Mouse (Mus musculus): ENCODE measurements around the gene Wdr4. TPM values are rescaled to one million over a fixed set of nuclear protein-coding genes. Genes with fewer than 3 reads are reported as not detected.

Wdr4 gene
- total RNA-seq, 2 experiments from 2014 or later = 7.0 to 8.1 TPM

- intact Hi-C loops (cut with DNase I) = no loop called here
- no peak for DNase-seq
These were observed 67.0 kb downstream of the Wdr4 start for GRCm38 (mm10) chr17:31452816-31453215.

GRCm38 (mm10) chr17:31451179-31451708 lies 68.5 kb downstream of the Wdr4 start:
- DNase-seq = no peak

DNA sequence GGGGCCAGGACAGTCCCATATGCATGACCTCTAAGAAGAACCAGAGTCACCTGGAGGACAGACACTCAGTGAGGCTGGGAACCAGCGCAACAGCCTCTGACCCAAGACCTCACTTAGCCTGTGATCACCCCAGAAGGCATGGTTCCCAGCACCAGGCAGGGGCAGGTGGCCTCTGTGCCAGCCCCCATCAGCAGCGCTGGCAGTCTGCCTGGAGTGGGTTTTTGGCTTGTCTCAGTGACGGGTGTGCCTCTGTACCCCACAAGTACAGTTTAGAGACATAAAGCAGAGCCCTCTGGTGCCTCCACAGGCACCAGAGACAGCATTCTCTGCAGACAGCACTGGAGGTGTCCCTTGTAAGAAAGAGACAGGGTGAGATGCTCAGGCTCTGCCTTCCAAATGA lies 69.6 kb downstream of the Wdr4 start:
- no peak for DNase-seq
- intact Hi-C loops (cut with DNase I) = no loop called here

More at GRCm38 (mm10) chr17:31451179-31451708, 68.5 kb downstream of the Wdr4 start:
- intact Hi-C loops (cut with DNase I) = no loop called here

DNA sequence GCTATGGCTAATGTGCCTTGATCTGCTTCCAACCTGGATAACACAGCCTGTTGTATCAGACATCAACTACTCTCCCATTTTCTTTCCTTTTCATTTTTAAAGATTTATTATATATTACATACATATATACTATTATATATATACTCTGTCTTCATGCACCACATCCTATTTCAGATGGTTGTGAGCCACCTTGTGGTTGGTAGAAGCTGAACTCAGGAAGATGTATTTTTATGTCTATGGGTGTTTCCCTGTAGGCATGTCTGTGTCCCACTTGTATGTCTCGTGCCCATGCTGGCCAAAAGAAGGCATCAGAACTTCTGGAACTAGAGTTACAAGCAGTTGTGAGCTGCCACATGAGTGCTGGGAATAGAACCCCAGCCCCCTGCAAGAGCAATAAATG lies 71.3 kb downstream of the Wdr4 start:
- no peak for DNase-seq
- intact Hi-C loops (cut with DNase I) = loop anchor here (5.0 kb wide), 1 partner anchor 44 kb away; no protein-coding TSS in a partner anchor

DNA sequence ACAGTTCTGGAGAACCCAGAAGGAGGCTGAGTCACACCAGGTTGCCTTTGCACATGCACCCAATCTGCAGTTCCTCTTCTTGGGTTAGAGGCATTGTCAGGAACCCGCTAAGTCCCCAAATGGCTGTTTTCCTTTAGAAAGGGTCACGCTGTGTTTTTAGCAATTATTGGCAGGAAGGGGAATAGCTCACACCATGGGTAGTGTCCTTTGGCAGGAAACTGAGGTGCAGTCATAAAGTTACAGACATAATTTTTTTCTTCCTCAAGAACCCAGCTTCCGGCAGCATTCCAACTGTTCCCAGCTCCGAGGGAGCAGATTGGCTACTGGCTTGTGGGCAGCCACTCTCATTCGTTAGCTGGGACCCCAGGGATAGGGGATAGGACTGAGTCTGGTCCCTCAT lies 72.0 kb downstream of the Wdr4 start:
- intact Hi-C loops (cut with DNase I) = loop anchor here (2.0 to 5.0 kb wide), 2 partner anchors 45 to 69 kb away; no protein-coding TSS in a partner anchor
- no peak for DNase-seq

- DNase-seq = no peak
- intact Hi-C loops (cut with DNase I) = loop anchor here (2.0 to 5.0 kb wide), 2 partner anchors 47 to 60 kb away; no protein-coding TSS in a partner anchor
These were observed 74.6 kb downstream of the Wdr4 start for GRCm38 (mm10) chr17:31445061-31445731.

Small RNAs within 50 kb of the gene (microRNA-seq; reads per million reads assigned to microRNA genes)
- 0 reads per million in 2 experiments for gene Gm24970 (ENCODE audit: borderline number of aligned reads in 2 of 2)

Other genes with a start within 250 kb of the Wdr4 start
- 1 to 10 TPM; 1.0 to 1.2 TPM for gene Rsph1, start 242.6 kb downstream of the Wdr4 start, total RNA-seq (2021)
- gene Slc37a1, start 233.2 kb downstream of the Wdr4 start, total RNA-seq (2021) = 10 to 100 TPM; 11.1 to 12.5 TPM
- gene Pde9a, start 133.8 kb downstream of the Wdr4 start, total RNA-seq (2021) = 1 to 10 TPM; 5.2 to 6.1 TPM
- 1,000 to 10,000 TPM; 1,294 to 1,573 TPM for gene Ndufv3, start 135 bp upstream of the Wdr4 start, total RNA-seq (2021)
- 1 to 10 TPM; 9.4 to 10.0 TPM for gene Pknox1, start 44.8 kb upstream of the Wdr4 start, total RNA-seq (2021)
- 1 to 10 TPM; 3.0 to 3.6 TPM for gene Cbs, start 117.3 kb upstream of the Wdr4 start, total RNA-seq (2021)
- 10 to 100 TPM; 69.0 to 71.9 TPM for gene U2af1, start 138.9 kb upstream of the Wdr4 start, total RNA-seq (2021)
- gene Cryaa, start 157.8 kb upstream of the Wdr4 start, total RNA-seq (2021) = not detected